Mouse (Mus musculus): ENCODE data around the gene Ttbk2. TPM values are rescaled to one million over a fixed set of nuclear protein-coding genes. Genes with fewer than 3 reads are reported as not detected.

Gene Ttbk2
- total RNA-seq (2017): 9.4 and 10.1 TPM in 2 replicates

- ATAC-seq (replicated peaks in 1 of 2; ENCODE audit: insufficient read depth in 1 of 2, low FRiP score in 2 of 2, low TSS enrichment in 1 of 2, low read depth in 1 of 2, poor library complexity in 2 of 2, severe bottlenecking in 2 of 2): peak; percentile 99 to 100
These were observed at the start of gene Ttbk2 for GRCm38 (mm10) chr2:120850424-120851082. Gene Ttbk2, minus strand, starts transcription at chr2:120850604.

- no peak for ATAC-seq (replicated peaks in 1 of 2; ENCODE audit: insufficient read depth in 1 of 2, low FRiP score in 2 of 2, low TSS enrichment in 1 of 2, low read depth in 1 of 2, poor library complexity in 2 of 2, severe bottlenecking in 2 of 2)
These were observed 46.0 kb upstream of the Ttbk2 start for GRCm38 (mm10) chr2:120896361-120896760.

- ATAC-seq (replicated peaks in 1 of 2; ENCODE audit: insufficient read depth in 1 of 2, low FRiP score in 2 of 2, low TSS enrichment in 1 of 2, low read depth in 1 of 2, poor library complexity in 2 of 2, severe bottlenecking in 2 of 2): no peak
These were observed 37.2 kb upstream of the Ttbk2 start for GRCm38 (mm10) chr2:120887601-120888000.

- no peak for ATAC-seq (replicated peaks in 1 of 2; ENCODE audit: insufficient read depth in 1 of 2, low FRiP score in 2 of 2, low TSS enrichment in 1 of 2, low read depth in 1 of 2, poor library complexity in 2 of 2, severe bottlenecking in 2 of 2)
These were observed 22.8 kb upstream of the Ttbk2 start for GRCm38 (mm10) chr2:120873192-120873591.

GRCm38 (mm10) chr2:120871447-120872336 lies 21.3 kb upstream of the Ttbk2 start:
- no peak for ATAC-seq (replicated peaks in 1 of 2; ENCODE audit: insufficient read depth in 1 of 2, low FRiP score in 2 of 2, low TSS enrichment in 1 of 2, low read depth in 1 of 2, poor library complexity in 2 of 2, severe bottlenecking in 2 of 2)

- ATAC-seq (replicated peaks in 1 of 2; ENCODE audit: insufficient read depth in 1 of 2, low FRiP score in 2 of 2, low TSS enrichment in 1 of 2, low read depth in 1 of 2, poor library complexity in 2 of 2, severe bottlenecking in 2 of 2): no peak
These were observed 16.9 kb upstream of the Ttbk2 start for GRCm38 (mm10) chr2:120867336-120867735.

- peak in 1 of 2 experiments; percentile 37; a peak in 1 of 4 replicates for ATAC-seq (replicated peaks in 1 of 2; ENCODE audit: insufficient read depth in 1 of 2, low FRiP score in 2 of 2, low TSS enrichment in 1 of 2, low read depth in 1 of 2, poor library complexity in 2 of 2, severe bottlenecking in 2 of 2)
These were observed 16.2 kb upstream of the Ttbk2 start for GRCm38 (mm10) chr2:120866561-120866960.

- ATAC-seq (replicated peaks in 1 of 2; ENCODE audit: insufficient read depth in 1 of 2, low FRiP score in 2 of 2, low TSS enrichment in 1 of 2, low read depth in 1 of 2, poor library complexity in 2 of 2, severe bottlenecking in 2 of 2): no peak
These were observed 13.0 kb upstream of the Ttbk2 start for GRCm38 (mm10) chr2:120863389-120863788.

- no peak for ATAC-seq (replicated peaks in 1 of 2; ENCODE audit: insufficient read depth in 1 of 2, low FRiP score in 2 of 2, low TSS enrichment in 1 of 2, low read depth in 1 of 2, poor library complexity in 2 of 2, severe bottlenecking in 2 of 2)
These were observed 10.3 kb upstream of the Ttbk2 start for GRCm38 (mm10) chr2:120860699-120861098.

- no peak for ATAC-seq (replicated peaks in 1 of 2; ENCODE audit: insufficient read depth in 1 of 2, low FRiP score in 2 of 2, low TSS enrichment in 1 of 2, low read depth in 1 of 2, poor library complexity in 2 of 2, severe bottlenecking in 2 of 2)
These were observed 7.7 kb upstream of the Ttbk2 start for GRCm38 (mm10) chr2:120858131-120858530.

GRCm38 (mm10) chr2:120853151-120853550 lies 2.7 kb upstream of the Ttbk2 start:
- ATAC-seq (replicated peaks in 1 of 2; ENCODE audit: insufficient read depth in 1 of 2, low FRiP score in 2 of 2, low TSS enrichment in 1 of 2, low read depth in 1 of 2, poor library complexity in 2 of 2, severe bottlenecking in 2 of 2): no peak

GRCm38 (mm10) chr2:120852626-120853025 lies 2.2 kb upstream of the Ttbk2 start:
- ATAC-seq (replicated peaks in 1 of 2; ENCODE audit: insufficient read depth in 1 of 2, low FRiP score in 2 of 2, low TSS enrichment in 1 of 2, low read depth in 1 of 2, poor library complexity in 2 of 2, severe bottlenecking in 2 of 2): no peak

GRCm38 (mm10) chr2:120849449-120850423 lies 668 bp downstream of the Ttbk2 start, which contains the start of gene Cdan1:
Gene Cdan1, minus strand, starts transcription at chr2:120850128.
- 0 out of 4 replicates have a peak, but pooled peaks of 1 of the 2 experiments have one; percentile 5 for ATAC-seq (replicated peaks in 1 of 2; ENCODE audit: insufficient read depth in 1 of 2, low FRiP score in 2 of 2, low TSS enrichment in 1 of 2, low read depth in 1 of 2, poor library complexity in 2 of 2, severe bottlenecking in 2 of 2)

GRCm38 (mm10) chr2:120845280-120845679 lies 5.1 kb downstream of the Ttbk2 start:
- no peak for ATAC-seq (replicated peaks in 1 of 2; ENCODE audit: insufficient read depth in 1 of 2, low FRiP score in 2 of 2, low TSS enrichment in 1 of 2, low read depth in 1 of 2, poor library complexity in 2 of 2, severe bottlenecking in 2 of 2)

- peak in 1 of 2 experiments; percentile 60; a peak in 1 of 4 replicates for ATAC-seq (replicated peaks in 1 of 2; ENCODE audit: insufficient read depth in 1 of 2, low FRiP score in 2 of 2, low TSS enrichment in 1 of 2, low read depth in 1 of 2, poor library complexity in 2 of 2, severe bottlenecking in 2 of 2)
These were observed 6.4 kb downstream of the Ttbk2 start for GRCm38 (mm10) chr2:120843990-120844389.

- no peak for ATAC-seq (replicated peaks in 1 of 2; ENCODE audit: insufficient read depth in 1 of 2, low FRiP score in 2 of 2, low TSS enrichment in 1 of 2, low read depth in 1 of 2, poor library complexity in 2 of 2, severe bottlenecking in 2 of 2)
These were observed 9.2 kb downstream of the Ttbk2 start for GRCm38 (mm10) chr2:120841211-120841610.

- no peak for ATAC-seq (replicated peaks in 1 of 2; ENCODE audit: insufficient read depth in 1 of 2, low FRiP score in 2 of 2, low TSS enrichment in 1 of 2, low read depth in 1 of 2, poor library complexity in 2 of 2, severe bottlenecking in 2 of 2)
These were observed 15.2 kb downstream of the Ttbk2 start for GRCm38 (mm10) chr2:120835167-120835566.
